Mouse (Mus musculus): ENCODE results near the gene Prss57.

The Prss57 gene

GRCm38 (mm10) chr10:79781956-79782355 is 8.8 kb downstream of the Prss57 start:
- DNase-seq (ENCODE audit: extremely low spot score, low spot score) = no peak

GRCm38 (mm10) chr10:79781139-79781538 is 9.6 kb downstream of the Prss57 start:
- no peak for DNase-seq (ENCODE audit: extremely low spot score, low spot score)

GRCm38 (mm10) chr10:79780664-79781015 is 10.1 kb downstream of the Prss57 start:
- no peak for DNase-seq (ENCODE audit: extremely low spot score, low spot score)

- peak; percentile 98 for DNase-seq (ENCODE audit: extremely low spot score, low spot score)
Measured at GRCm38 (mm10) chr10:79779784-79780663, 10.7 kb downstream of the Prss57 start.

- DNase-seq (ENCODE audit: extremely low spot score, low spot score) = no peak
Measured at GRCm38 (mm10) chr10:79779193-79779592, 11.6 kb downstream of the Prss57 start.

- no peak for DNase-seq (ENCODE audit: extremely low spot score, low spot score)
Measured at GRCm38 (mm10) chr10:79778006-79778405, 12.8 kb downstream of the Prss57 start.

GRCm38 (mm10) chr10:79777103-79777531 is 13.6 kb downstream of the Prss57 start, which contains the start of gene Fstl3:
Gene Fstl3, plus strand, starts transcription at chr10:79777272.
- no peak for DNase-seq (ENCODE audit: extremely low spot score, low spot score)

- no peak for DNase-seq (ENCODE audit: extremely low spot score, low spot score)
Measured at GRCm38 (mm10) chr10:79774486-79775279, 16.1 kb downstream of the Prss57 start.

GRCm38 (mm10) chr10:79773208-79773607 is 17.6 kb downstream of the Prss57 start:
- no peak for DNase-seq (ENCODE audit: extremely low spot score, low spot score)

GRCm38 (mm10) chr10:79772320-79772719 is 18.4 kb downstream of the Prss57 start:
- no peak for DNase-seq (ENCODE audit: extremely low spot score, low spot score)

- no peak for DNase-seq (ENCODE audit: extremely low spot score, low spot score)
Measured at GRCm38 (mm10) chr10:79769329-79769728, 21.4 kb downstream of the Prss57 start.

GRCm38 (mm10) chr10:79768400-79768799 is 22.4 kb downstream of the Prss57 start:
- DNase-seq (ENCODE audit: extremely low spot score, low spot score) = peak; percentile 86

GRCm38 (mm10) chr10:79767372-79768244 is 23.2 kb downstream of the Prss57 start:
- DNase-seq (ENCODE audit: extremely low spot score, low spot score) = peak; percentile 91

GRCm38 (mm10) chr10:79766508-79767325 is 24.0 kb downstream of the Prss57 start, which contains the start of gene Rnf126:
Gene Rnf126, minus strand, starts transcription at chr10:79766952.
- DNase-seq (ENCODE audit: extremely low spot score, low spot score) = peak; percentile 100

GRCm38 (mm10) chr10:79766001-79766507 is 24.7 kb downstream of the Prss57 start:
- DNase-seq (ENCODE audit: extremely low spot score, low spot score) = peak; percentile 48

GRCm38 (mm10) chr10:79765228-79765745 is 25.5 kb downstream of the Prss57 start:
- DNase-seq (ENCODE audit: extremely low spot score, low spot score) = no peak

- DNase-seq (ENCODE audit: extremely low spot score, low spot score) = no peak
Measured at GRCm38 (mm10) chr10:79764234-79764633, 26.5 kb downstream of the Prss57 start.

GRCm38 (mm10) chr10:79762875-79763274 is 27.9 kb downstream of the Prss57 start:
- no peak for DNase-seq (ENCODE audit: extremely low spot score, low spot score)

GRCm38 (mm10) chr10:79760603-79761143 is 30.1 kb downstream of the Prss57 start:
- no peak for DNase-seq (ENCODE audit: extremely low spot score, low spot score)
